Mouse (Mus musculus) MEL (cell line): Measurements from ENCODE around the gene Mta1. TPM values are rescaled to one million over a fixed set of nuclear protein-coding genes. Genes with fewer than 3 reads are reported as not detected.
A peak's percentile ranks its signal among the peaks of the same experiment; 100 is the strongest.

Experiments
- DNase-seq: peaks from one replicate; pipeline ENCODE4 v3.0.0; 2011; ENCODE audit warnings: low read depth, low spot score
- H3K27ac ChIP-seq: 2 replicates; pipeline ENCODE4 v1.5.1; 2012; ENCODE audit warnings: low read depth, mild to moderate bottlenecking, control low read depth, low read length, moderate library complexity; ENCODE audit not compliant: control insufficient read depth
- H3K27me3 ChIP-seq, 2 experiments: fragments of 150-350 bp in 1 of 2; sonication (generic) in 1 of 2; 2 replicates each; pipeline ENCODE4 v1.6.1; 2012; ENCODE audit warnings: low read length in 2 of 2, mild to moderate bottlenecking in 2 of 2, improper control_type of control experiment in 1 of 2, moderate library complexity in 1 of 2; ENCODE audit not compliant: insufficient read depth in 2 of 2, control insufficient read depth in 1 of 2
- H3K36me3 ChIP-seq, 2 experiments: 2 replicates each; pipeline ENCODE4 v1.6.1; 2012 to 2014; ENCODE audit warnings: low read length in 2 of 2, improper control_type of control experiment in 1 of 2, inconsistent platforms in 1 of 2, mild to moderate bottlenecking in 1 of 2; ENCODE audit not compliant: insufficient read depth in 2 of 2, control insufficient read depth in 1 of 2
- H3K4me1 ChIP-seq, 2 experiments: fragments of 150-350 bp in 1 of 2; sonication (generic) in 1 of 2; 2 replicates each; pipeline ENCODE4 v1.6.1; 2012; ENCODE audit warnings: low read length in 2 of 2, improper control_type of control experiment in 1 of 2, mild to moderate bottlenecking in 1 of 2; ENCODE audit not compliant: insufficient read depth in 2 of 2, control insufficient read depth in 1 of 2
- H3K4me3 ChIP-seq, 2 experiments: fragments of 150-350 bp in 1 of 2; sonication (generic) in 1 of 2; 2 replicates each; pipeline ENCODE4 v1.5.1; 2012; ENCODE audit warnings: low read depth in 2 of 2, low read length in 2 of 2, mild to moderate bottlenecking in 2 of 2, moderate library complexity in 2 of 2, control low read depth in 1 of 2, improper control_type of control experiment in 1 of 2; ENCODE audit not compliant: control insufficient read depth in 1 of 2, insufficient read depth in 1 of 2
- H3K79me2 ChIP-seq: 2 replicates; pipeline ENCODE4 v1.6.1; 2012; ENCODE audit warnings: mild to moderate bottlenecking, low read length, moderate library complexity; ENCODE audit not compliant: control insufficient read depth, poor library complexity, insufficient read depth
- H3K9ac ChIP-seq: 2 replicates; pipeline ENCODE4 v1.6.1; 2012; ENCODE audit warnings: low read depth, mild to moderate bottlenecking, control low read depth, low read length, moderate library complexity; ENCODE audit not compliant: control insufficient read depth, poor library complexity, severe bottlenecking
- H3K9me3 ChIP-seq: fragments of 150-350 bp; sonication (generic); replicated peaks from 2 replicates; pipeline ENCODE4 v1.6.1; 2012; ENCODE audit warnings: mild to moderate bottlenecking, low read length, improper control_type of control experiment, moderate library complexity; ENCODE audit not compliant: insufficient read depth
- BHLHE40 ChIP-seq: IDR thresholded peaks from 2 replicates; pipeline ENCODE4 v1.6.1; 2012; ENCODE audit warnings: low read depth, mild to moderate bottlenecking, inconsistent platforms, low read length, improper control_type of control experiment, borderline replicate concordance
- EP300 ChIP-seq, 2 experiments: IDR thresholded peaks; 2 replicates each; pipeline ENCODE4 v1.6.1; 2011; ENCODE audit warnings: improper control_type of control experiment in 2 of 2, low read length in 2 of 2, low read depth in 1 of 2, mild to moderate bottlenecking in 1 of 2
- HCFC1 ChIP-seq: IDR thresholded peaks from 2 replicates; pipeline ENCODE4 v1.6.1; 2012; ENCODE audit warnings: low read depth, mild to moderate bottlenecking, inconsistent platforms, low read length, improper control_type of control experiment, moderate library complexity
- KAT2A ChIP-seq: conservative IDR thresholded peaks from 2 replicates; pipeline ENCODE4 v1.6.1; 2012; ENCODE audit warnings: low read depth, low read length, improper control_type of control experiment, inconsistent platforms
- MAFK ChIP-seq: IDR thresholded peaks from 2 replicates; pipeline ENCODE4 v1.6.1; 2011; ENCODE audit warnings: low read depth, mild to moderate bottlenecking, low read length, improper control_type of control experiment, borderline replicate concordance
- MAX ChIP-seq: IDR thresholded peaks from 2 replicates; pipeline ENCODE4 v1.6.1; 2011; ENCODE audit warnings: low read length, improper control_type of control experiment
- MAZ ChIP-seq: IDR thresholded peaks from 2 replicates; pipeline ENCODE4 v1.6.1; 2012; ENCODE audit warnings: low read depth, mild to moderate bottlenecking, inconsistent platforms, low read length, improper control_type of control experiment
- MXI1 ChIP-seq: IDR thresholded peaks from 2 replicates; pipeline ENCODE4 v1.6.1; 2011; ENCODE audit warnings: mild to moderate bottlenecking, low read depth, low read length, improper control_type of control experiment
- MYB ChIP-seq: IDR thresholded peaks from 2 replicates; pipeline ENCODE4 v1.6.1; 2011; ENCODE audit warnings: mild to moderate bottlenecking, low read depth, low read length, improper control_type of control experiment
- NELFE ChIP-seq: IDR thresholded peaks from 2 replicates; pipeline ENCODE4 v1.6.1; 2011; ENCODE audit warnings: low read depth, low read length, improper control_type of control experiment
- POLR2A ChIP-seq, 2 experiments: IDR thresholded peaks; 2 replicates each; pipeline ENCODE4 v1.6.1; 2011 to 2012; ENCODE audit warnings: low read length in 2 of 2, mild to moderate bottlenecking in 2 of 2, control low read depth in 1 of 2, improper control_type of control experiment in 1 of 2, low read depth in 1 of 2, moderate library complexity in 1 of 2; ENCODE audit not compliant: control insufficient read depth in 1 of 2, insufficient read depth in 1 of 2, poor library complexity in 1 of 2
- POLR2AphosphoS5 ChIP-seq: IDR thresholded peaks from 2 replicates; pipeline ENCODE4 v1.6.1; 2012; ENCODE audit warnings: low read depth, borderline replicate concordance, mild to moderate bottlenecking, inconsistent platforms, low read length, moderate library complexity, mixed read lengths
- SIN3A ChIP-seq: IDR thresholded peaks from 2 replicates; pipeline ENCODE4 v1.6.1; 2012; ENCODE audit warnings: low read length, improper control_type of control experiment, inconsistent platforms
- SMC3 ChIP-seq: IDR thresholded peaks from 2 replicates; pipeline ENCODE4 v1.6.1; 2011; ENCODE audit warnings: low read depth, low read length, improper control_type of control experiment
- TCF12 ChIP-seq: IDR thresholded peaks from 2 replicates; pipeline ENCODE4 v1.6.1; 2014; ENCODE audit warnings: low read depth, mild to moderate bottlenecking, inconsistent platforms, low read length, improper control_type of control experiment, moderate library complexity
- UBTF ChIP-seq: IDR thresholded peaks from 2 replicates; pipeline ENCODE4 v1.6.1; 2012; ENCODE audit warnings: low read depth, mild to moderate bottlenecking, inconsistent platforms, low read length, improper control_type of control experiment, moderate library complexity, borderline replicate concordance; ENCODE audit not compliant: insufficient read depth
- USF1 ChIP-seq: IDR thresholded peaks from 2 replicates; pipeline ENCODE4 v1.6.1; 2014; ENCODE audit warnings: low read depth, mild to moderate bottlenecking, inconsistent platforms, low read length, improper control_type of control experiment, moderate library complexity
- ZC3H11A ChIP-seq: IDR thresholded peaks from 2 replicates; pipeline ENCODE4 v1.6.1; 2012; ENCODE audit warnings: low read depth, mild to moderate bottlenecking, inconsistent platforms, low read length, improper control_type of control experiment
- ZKSCAN1 ChIP-seq: IDR thresholded peaks from 2 replicates; pipeline ENCODE4 v1.6.1; 2012; ENCODE audit warnings: low read depth, mild to moderate bottlenecking, inconsistent platforms, low read length, improper control_type of control experiment, moderate library complexity
- ZNF384 ChIP-seq: IDR thresholded peaks from 2 replicates; pipeline ENCODE4 v1.6.1; 2012; ENCODE audit warnings: low read depth, mild to moderate bottlenecking, inconsistent platforms, low read length, improper control_type of control experiment
- polyA plus RNA-seq, 2 experiments: library from polyadenylated mRNA; stranded (reverse) in 1 of 2; unstranded in 1 of 2; fragments of >175 nt in 1 of 2; fragments of >200 nt in 1 of 2; gene quantifications; 2 replicates each; pipeline versions ENCODE4 v1.2.1 to v1.2.4; 2012; ENCODE audit warnings: low replicate concordance in 2 of 2, low read depth in 1 of 2; ENCODE audit not compliant: insufficient read length in 2 of 2, insufficient read depth in 1 of 2, missing spikeins in 1 of 2
- total RNA-seq: library from RNA; depleted of rRNA; stranded (reverse); fragments of 300-350 nt; gene quantifications from 2 replicates; pipeline ENCODE4 v1.2.3, GENCODE M21; 2012

The Mta1 gene
- total and polyA plus RNA-seq, 3 experiments, result 69.0 to 410 (median 99.5) TPM

GRCm38 (mm10) chr12:113181020-113181419 lies 82.9 kb downstream of the Mta1 start:
- Histone ChIP-seq H3K4me3 (no peak overlapping the region), H3K9me3 (no peaks in the 10 kb centered on the region)

GRCm38 (mm10) chr12:113184945-113185344 lies 86.9 kb downstream of the Mta1 start:
- Histone ChIP-seq H3K27me3 (peaks cover 8 to 10% of the 10 kb centered on the region in 2 experiments), H3K27ac (no peak overlapping the region), H3K9ac (no peak overlapping the region), H3K4me3 (no peak overlapping the region), H3K4me1 (peaks cover 0 to 5% of the 10 kb centered on the region in 2 experiments; a peak in 2 of 4 replicates), H3K9me3 (no peaks in the 10 kb centered on the region)
- no peak for DNase-seq
- 0 out of 2 replicates have a peak, but pooled peaks have one; percentile 4 for TF ChIP-seq UBTF
- no peak for TF ChIP-seq SIN3A
- TF ChIP-seq, all 39 proteins: peak for 1
- Histone ChIP-seq H3K79me2 (no peaks in the 10 kb centered on the region; the same call in 1 of the 2 replicates), H3K36me3 (peaks cover 0 to 3% of the 10 kb centered on the region in 2 experiments; a peak in 1 of 4 replicates)

More at GRCm38 (mm10) chr12:113181020-113181419, 82.9 kb downstream of the Mta1 start:
- no peak overlapping the region for H3K9ac ChIP-seq
- no peaks in the 10 kb centered on the region; a peak in 1 of 4 replicates for H3K4me1 ChIP-seq
- H3K27me3 ChIP-seq, result peaks cover 8 to 10% of the 10 kb centered on the region in 2 experiments
- no peaks in the 10 kb centered on the region for H3K36me3 ChIP-seq
- no peak overlapping the region for H3K27ac ChIP-seq
- no peaks in the 10 kb centered on the region; the same call in 1 of the 2 replicates for H3K79me2 ChIP-seq
- TF ChIP-seq KAT2A, result no peak
- TF ChIP-seq SMC3, result no peak
- peak; percentile 63; the same call in 1 of the 2 replicates for TF ChIP-seq ZNF384
- TF ChIP-seq MYB, result no peak
- no peak for TF ChIP-seq MAFK
- TF ChIP-seq ZKSCAN1, result no peak
- TF ChIP-seq, all 39 proteins: peak for 1
- DNase-seq, result no peak

DNA sequence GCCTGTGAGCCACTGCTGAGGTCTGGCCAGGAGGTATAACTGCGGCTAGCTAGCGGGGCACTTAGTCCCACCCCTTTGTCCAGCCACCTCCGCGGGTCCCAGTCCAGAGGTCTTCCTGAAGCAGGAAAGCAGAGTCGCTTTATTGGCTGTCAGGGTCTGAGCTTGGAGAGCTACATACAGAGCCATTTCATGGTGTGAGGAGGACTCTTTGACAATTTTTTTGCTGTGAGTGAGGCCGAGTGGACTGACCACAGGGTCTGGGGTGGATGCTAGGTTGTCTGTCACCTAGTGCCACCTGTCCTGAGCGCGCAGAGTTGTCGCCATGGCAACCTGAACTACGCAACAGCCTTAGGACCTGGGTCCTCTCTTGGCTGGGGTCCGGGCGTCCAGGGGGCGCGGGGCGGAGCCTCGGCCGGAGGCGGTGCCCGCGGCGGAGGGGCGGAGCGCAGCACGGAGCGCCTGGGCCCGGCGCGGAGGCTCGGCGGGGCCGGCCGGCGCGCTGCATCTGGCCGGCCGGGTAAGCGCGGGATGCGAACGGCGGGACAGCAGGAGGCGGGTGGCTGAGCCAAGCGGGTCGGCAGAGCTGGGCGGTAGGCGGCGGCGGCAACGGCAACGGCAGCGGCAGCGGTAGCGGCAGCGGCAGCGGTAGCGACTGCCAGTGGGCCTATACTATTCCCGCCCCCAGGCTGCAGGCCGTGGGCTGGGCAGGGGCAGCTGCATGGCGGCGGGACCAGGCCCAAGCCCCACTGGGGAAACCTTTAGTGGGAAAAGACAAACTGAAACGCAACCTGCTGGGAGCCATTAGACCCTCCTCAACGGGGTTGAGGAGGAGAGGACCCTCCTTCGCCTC lies 87.6 kb downstream of the Mta1 start, which contains the start of gene Tmem121:
TSS of gene Tmem121 (plus strand) at position 489 of the 850 bp plus-strand sequence.
- peak within 1 kb of the TSS; percentile 49 to 71 for H3K4me3 ChIP-seq
- peak within 1 kb of the TSS; percentile 70 for H3K9ac ChIP-seq

More for the DNA sequence above, 87.6 kb downstream of the Mta1 start, which contains the start of gene Tmem121:
- Histone ChIP-seq H3K4me1 (peaks cover 0 to 5% of the 10 kb centered on the region in 2 experiments; a peak in 2 of 4 replicates), H3K27ac (no peak within 1 kb of the TSS), H3K27me3 (peaks cover 8 to 10% of the 10 kb centered on the region in 2 experiments), H3K9me3 (no peaks in the 10 kb centered on the region), H3K79me2 (no peaks in the 10 kb centered on the region; the same call in 1 of the 2 replicates), H3K36me3 (peaks cover 0 to 3% of the 10 kb centered on the region in 2 experiments; a peak in 1 of 4 replicates)
- TF ChIP-seq EP300 (IDR thresholded peaks at IDR 0.05; ENCODE audit: low read depth in 1 of 2, low read length in 2 of 2) (no peak), MAFK (no peak), TCF12 (0 out of 2 replicates have a peak, but pooled peaks have one; percentile 14), POLR2AphosphoS5 (no peak), ZC3H11A (no peak), BHLHE40 (no peak), HCFC1 (no peak), MXI1 (peak; percentile 42; the same call in 1 of the 2 replicates), MAX (no peak), SIN3A (no peak; the same call in 1 of the 2 replicates), NELFE (peak; percentile 68), USF1 (no peak), MAZ (no peak; the same call in 1 of the 2 replicates), UBTF (peak; percentile 76; the same call in 1 of the 2 replicates), POLR2A (IDR thresholded peaks at IDR 0.05; ENCODE audit: control insufficient read depth in 1 of 2, insufficient read depth in 1 of 2, low read depth in 1 of 2, low read length in 2 of 2, poor library complexity in 1 of 2) (peak; percentile 39 to 83; a peak in 3 of 4 replicates)
- peak; percentile 61 for DNase-seq
